Mouse (Mus musculus) liver, postnatal 0 days (tissue): ENCODE results near the gene Stk4.

ENCODE experiments used
- CTCF ChIP-seq: sonication (generic); IDR thresholded peaks from 2 replicates; pipeline ENCODE4 v1.5.1; 2016; ENCODE audit warnings: antibody characterized with exemption, low read depth
- EP300 ChIP-seq: IDR thresholded peaks from 2 replicates; pipeline ENCODE4 v1.6.1; 2016; ENCODE audit warnings: antibody characterized with exemption, low read depth, mild to moderate bottlenecking

GRCm38 (mm10) chr2:164083609-164084341 lies 13.7 kb downstream of the Stk4 start:
- TF ChIP-seq EP300: no peak
- TF ChIP-seq CTCF: no peak
